Mouse (Mus musculus): ENCODE data around the gene Twist2. TPM values are rescaled to one million over a fixed set of nuclear protein-coding genes. Genes with fewer than 3 reads are reported as not detected.

Gene Twist2
- polyA plus RNA-seq (2012; ENCODE audit: low replicate concordance): 0.31 TPM in 1 of 2 replicates, not detected in the other

DNA sequence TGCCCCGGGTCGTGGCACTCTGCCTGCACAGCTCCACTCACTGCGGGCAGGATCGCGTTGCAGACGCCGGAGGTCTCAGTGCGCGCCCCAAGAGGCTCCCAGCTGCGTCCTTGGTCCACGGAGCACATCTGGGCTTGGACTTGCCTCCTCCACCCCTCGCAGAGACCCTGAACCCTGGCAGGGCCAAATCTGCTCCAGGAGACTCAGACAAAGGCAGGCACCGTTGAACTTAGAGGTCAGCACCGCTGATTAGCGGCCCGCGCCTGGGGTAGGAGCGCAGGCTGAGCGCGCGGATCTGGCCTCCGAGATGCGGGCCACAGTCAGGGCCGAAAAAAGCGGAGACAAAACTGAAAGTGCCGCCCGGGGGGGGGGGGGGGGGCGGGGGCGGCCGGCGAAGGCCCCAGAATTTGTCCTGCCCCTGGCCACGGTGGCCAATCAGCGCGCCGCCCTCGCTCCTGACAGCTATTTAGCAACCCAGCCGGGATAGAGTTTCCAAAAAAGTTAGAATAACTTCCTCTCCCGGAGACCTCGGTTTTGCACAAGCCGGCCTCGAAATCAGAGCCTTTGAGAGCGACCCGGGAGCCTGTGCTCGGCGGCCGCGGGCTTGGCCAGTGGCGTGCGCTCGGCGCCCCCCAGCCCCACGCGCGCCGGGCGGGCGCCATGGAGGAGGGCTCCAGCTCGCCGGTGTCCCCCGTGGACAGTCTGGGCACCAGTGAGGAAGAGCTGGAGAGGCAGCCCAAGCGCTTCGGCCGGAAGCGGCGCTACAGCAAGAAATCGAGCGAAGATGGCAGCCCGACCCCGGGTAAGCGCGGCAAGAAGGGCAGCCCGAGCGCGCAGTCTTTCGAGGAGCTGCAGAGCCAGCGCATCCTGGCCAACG is at the start of gene Twist2:
Twist2 (plus strand) TSS at position 495 of the 877 bp plus-strand sequence.

Measured in leukemia stem cell, adult 10-12 weeks (primary cell).